Mouse (Mus musculus) G1E (cell line): ENCODE measurements around the gene Slc35f6. TPM values are rescaled to one million over a fixed set of nuclear protein-coding genes. Genes with fewer than 3 reads are reported as not detected.

Experiments
- ATAC-seq: 2 replicates; pipeline ENCODE4 v1.8.0; 2016; ENCODE audit warnings: mild to moderate bottlenecking; ENCODE audit not compliant: insufficient number of reproducible peaks, poor library complexity, low FRiP score, severe bottlenecking; ENCODE audit errors: extremely low read depth
- DNase-seq: peaks from one replicate; pipeline ENCODE4 v3.0.0; 2012; ENCODE audit warnings: low spot score
- H3K27me3 ChIP-seq: 2 replicates; pipeline ENCODE4 v1.6.1; 2012; ENCODE audit warnings: mild to moderate bottlenecking, low read length, inconsistent platforms; ENCODE audit not compliant: insufficient read depth
- H3K36me3 ChIP-seq: replicated peaks from 2 replicates; pipeline ENCODE3; 2012; ENCODE audit warnings: mild to moderate bottlenecking, inconsistent platforms
- H3K4me1 ChIP-seq: 2 replicates; pipeline ENCODE4 v1.6.1; 2012; ENCODE audit warnings: low read depth, low read length, inconsistent platforms, mixed read lengths; ENCODE audit not compliant: insufficient read depth
- H3K4me3 ChIP-seq: 2 replicates; pipeline ENCODE4 v1.5.1; 2012; ENCODE audit warnings: low read depth, mild to moderate bottlenecking, inconsistent platforms, low read length, moderate library complexity, mixed read lengths
- H3K9me3 ChIP-seq: replicated peaks from 2 replicates; pipeline ENCODE4 v1.6.1; 2012; ENCODE audit warnings: inconsistent platforms
- CTCF ChIP-seq: IDR thresholded peaks from 2 replicates; pipeline ENCODE4 v1.5.1; 2012; ENCODE audit warnings: low read depth, low read length, inconsistent platforms, mixed read lengths
- GATA1 ChIP-seq: IDR thresholded peaks from 2 replicates; pipeline ENCODE4 v1.6.1; 2012; ENCODE audit warnings: borderline replicate concordance, low read length, inconsistent platforms, mixed read lengths
- GATA2 ChIP-seq: IDR thresholded peaks from 2 replicates; pipeline ENCODE4 v1.6.1; 2012; ENCODE audit warnings: low read depth, low read length, inconsistent platforms, borderline replicate concordance
- POLR2AphosphoS5 ChIP-seq: IDR thresholded peaks from 2 replicates; pipeline ENCODE4 v1.6.1; 2012; ENCODE audit warnings: low read depth, low read length, inconsistent platforms; ENCODE audit not compliant: insufficient replicate concordance
- TAL1 ChIP-seq: conservative IDR thresholded peaks from 2 replicates; pipeline ENCODE4 v1.6.1; 2012; ENCODE audit warnings: low read depth, low read length, inconsistent platforms, mixed read lengths
- polyA plus RNA-seq: library from polyadenylated mRNA; stranded (reverse); fragments of >175 nt; gene quantifications from 2 replicates; pipeline ENCODE4 v1.2.3, GENCODE M21; 2012
- total RNA-seq, 2 experiments: library from RNA; stranded (forward) in 1 of 2; stranded (reverse) in 1 of 2; fragments of 200-1000 nt in 1 of 2; fragments of >200 nt in 1 of 2; fragmentation: Nextera tagmentation in 1 of 2; gene quantifications; 2 replicates each; pipeline ENCODE4 v1.2.3; 2014 to 2017

The Slc35f6 gene
- total and polyA plus RNA-seq, 3 experiments: 10.6 to 15.3 (median 11.9) TPM

DNA sequence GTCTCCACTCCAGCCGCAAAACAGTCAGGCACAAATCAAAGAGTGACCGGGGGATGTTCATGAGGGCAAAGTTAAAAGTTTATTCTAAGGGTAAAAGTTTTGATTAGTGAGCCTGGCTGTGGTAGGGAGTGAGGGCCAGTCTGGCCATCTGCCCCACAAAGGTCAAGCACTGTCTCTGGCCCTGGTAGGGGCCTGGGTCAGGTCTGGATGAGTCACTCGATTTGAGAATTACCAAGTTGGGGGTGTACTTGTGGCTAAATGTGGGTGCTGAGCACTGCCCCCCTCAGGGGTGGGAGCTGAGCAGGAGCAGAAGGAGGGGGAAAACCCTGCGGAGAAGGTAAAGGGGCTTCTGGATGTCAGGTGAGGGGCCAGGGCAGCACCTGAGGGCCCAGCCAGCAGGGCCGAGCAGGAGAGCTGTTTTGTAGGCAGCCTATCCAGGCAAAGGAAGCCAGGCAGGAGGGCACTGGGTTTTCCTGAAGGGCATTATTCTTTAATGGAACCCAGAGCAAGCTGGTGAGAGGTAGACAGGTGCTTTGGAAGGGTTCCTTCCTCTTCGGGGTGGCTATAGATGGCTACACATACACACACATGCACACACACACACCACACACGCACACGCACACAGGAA is 29.2 kb upstream of the Slc35f6 start:
- ATAC-seq (no peak), DNase-seq (no peak)
- Histone ChIP-seq H3K36me3 (no peaks in the 10 kb centered on the region), H3K9me3 (no peaks in the 10 kb centered on the region; the same call in 1 of the 2 replicates), H3K27me3 (peaks cover 28% of the 10 kb centered on the region), H3K4me3 (no peak overlapping the region), H3K4me1 (no peaks in the 10 kb centered on the region; the same call in 1 of the 2 replicates)
- TF ChIP-seq CTCF (no peak), GATA1 (no peak)

DNA sequence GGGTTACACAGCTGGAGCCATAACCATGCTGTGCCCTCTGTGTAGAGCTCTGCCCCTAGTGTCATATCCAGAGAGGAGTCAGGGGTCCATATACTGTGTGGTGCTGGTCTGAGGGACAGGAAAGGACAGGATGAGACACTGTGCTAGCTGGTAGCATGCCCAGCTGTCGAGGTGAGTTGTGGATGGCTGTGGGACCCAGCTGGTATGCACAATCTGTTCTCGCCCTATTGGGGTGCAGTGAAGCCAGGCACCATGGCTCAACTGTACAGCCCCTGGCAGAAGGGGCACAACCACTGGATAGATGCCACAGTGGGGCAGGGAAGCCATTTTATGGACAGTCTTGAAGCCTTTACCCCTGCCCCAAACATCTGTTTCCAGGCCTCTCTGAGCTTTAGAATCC is 28.5 kb upstream of the Slc35f6 start:
- no peak for DNase-seq
- no peak for ATAC-seq
- H3K9me3 ChIP-seq: no peaks in the 10 kb centered on the region; the same call in 1 of the 2 replicates
- H3K36me3 ChIP-seq: no peaks in the 10 kb centered on the region
- no peaks in the 10 kb centered on the region; the same call in 1 of the 2 replicates for H3K4me1 ChIP-seq
- H3K4me3 ChIP-seq: no peak overlapping the region
- TF ChIP-seq GATA1 (no peak), TAL1 (no peak), GATA2 (no peak), CTCF (no peak), POLR2AphosphoS5 (no peak)
- peaks cover 26% of the 10 kb centered on the region for H3K27me3 ChIP-seq

DNA sequence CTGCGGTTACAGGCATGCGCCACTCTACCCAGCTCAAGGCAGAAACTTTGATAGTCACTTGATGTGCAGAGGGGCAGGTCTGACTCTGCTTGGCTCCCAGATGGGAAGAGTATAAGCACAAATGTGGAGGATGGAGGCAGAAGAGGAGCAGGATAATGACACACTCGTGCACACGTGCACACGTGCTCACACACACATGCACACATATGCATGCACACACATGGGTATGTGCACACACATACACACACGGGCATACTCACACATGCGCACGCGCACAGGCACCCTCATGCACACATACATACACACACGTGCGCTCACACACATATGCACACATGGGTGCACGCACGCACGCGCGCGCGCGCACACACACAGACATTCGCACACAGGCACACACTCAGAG is 27.2 kb upstream of the Slc35f6 start:
- no peak for TF ChIP-seq GATA2
- TF ChIP-seq POLR2AphosphoS5: no peak
- TF ChIP-seq CTCF: no peak
- TF ChIP-seq TAL1: no peak
- no peak for TF ChIP-seq GATA1
- no peaks in the 10 kb centered on the region; the same call in 1 of the 2 replicates for H3K4me1 ChIP-seq
- H3K27me3 ChIP-seq: peaks cover 18% of the 10 kb centered on the region
- no peaks in the 10 kb centered on the region; the same call in 1 of the 2 replicates for H3K9me3 ChIP-seq
- no peaks in the 10 kb centered on the region for H3K36me3 ChIP-seq
- no peak overlapping the region for H3K4me3 ChIP-seq
- ATAC-seq (no peak), DNase-seq (no peak)

- no peaks in the 10 kb centered on the region for H3K36me3 ChIP-seq
- H3K9me3 ChIP-seq: no peaks in the 10 kb centered on the region; the same call in 1 of the 2 replicates
- DNase-seq: no peak
- no peak overlapping the region for H3K4me3 ChIP-seq
- no peak for ATAC-seq
- no peaks in the 10 kb centered on the region; the same call in 1 of the 2 replicates for H3K4me1 ChIP-seq
- TF ChIP-seq CTCF (no peak), GATA2 (no peak), TAL1 (no peak), GATA1 (no peak), POLR2AphosphoS5 (no peak)
- peaks cover 16% of the 10 kb centered on the region; the same call in 1 of the 2 replicates for H3K27me3 ChIP-seq
Measured at GRCm38 (mm10) chr5:30621211-30621790, 26.4 kb upstream of the Slc35f6 start.

- peaks cover 20% of the 10 kb centered on the region for H3K27me3 ChIP-seq
- H3K9me3 ChIP-seq: no peaks in the 10 kb centered on the region; the same call in 1 of the 2 replicates
- DNase-seq: no peak
- H3K4me1 ChIP-seq: no peaks in the 10 kb centered on the region; the same call in 1 of the 2 replicates
- no peak overlapping the region; the same call in 1 of the 2 replicates for H3K4me3 ChIP-seq
- H3K36me3 ChIP-seq: no peaks in the 10 kb centered on the region
- ATAC-seq: no peak
- TF ChIP-seq GATA2 (no peak), POLR2AphosphoS5 (no peak), TAL1 (no peak), CTCF (no peak), GATA1 (no peak)
Measured at GRCm38 (mm10) chr5:30621844-30622176, 25.9 kb upstream of the Slc35f6 start.

DNA sequence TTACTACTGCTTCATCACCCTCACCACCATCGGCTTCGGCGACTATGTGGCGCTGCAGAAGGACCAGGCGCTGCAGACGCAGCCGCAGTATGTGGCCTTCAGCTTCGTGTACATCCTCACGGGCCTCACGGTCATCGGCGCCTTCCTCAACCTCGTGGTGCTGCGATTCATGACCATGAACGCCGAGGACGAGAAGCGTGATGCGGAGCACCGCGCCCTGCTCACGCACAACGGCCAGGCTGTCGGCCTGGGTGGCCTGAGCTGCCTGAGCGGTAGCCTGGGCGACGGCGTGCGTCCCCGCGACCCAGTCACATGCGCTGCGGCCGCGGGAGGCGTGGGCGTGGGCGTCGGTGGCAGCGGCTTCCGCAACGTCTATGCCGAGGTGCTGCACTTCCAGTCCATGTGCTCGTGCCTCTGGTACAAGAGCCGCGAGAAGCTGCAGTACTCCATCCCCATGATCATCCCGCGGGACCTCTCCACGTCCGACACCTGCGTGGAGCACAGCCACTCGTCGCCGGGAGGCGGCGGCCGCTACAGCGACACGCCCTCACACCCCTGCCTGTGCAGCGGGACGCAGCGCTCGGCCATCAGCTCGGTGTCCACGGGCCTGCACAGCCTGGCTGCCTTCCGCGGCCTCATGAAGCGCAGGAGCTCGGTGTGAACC is 25.4 kb upstream of the Slc35f6 start:
- TF ChIP-seq CTCF (no peak), GATA1 (no peak), TAL1 (no peak)
- Histone ChIP-seq H3K4me3 (no peak overlapping the region; the same call in 1 of the 2 replicates), H3K36me3 (no peaks in the 10 kb centered on the region), H3K9me3 (no peaks in the 10 kb centered on the region; the same call in 1 of the 2 replicates), H3K27me3 (peaks cover 20% of the 10 kb centered on the region), H3K4me1 (no peaks in the 10 kb centered on the region; the same call in 1 of the 2 replicates)
- ATAC-seq: no peak
- no peak for DNase-seq
